Mouse (Mus musculus) bone marrow macrophage, adult 2 months (primary cell): ENCODE measurements around the gene Mau2.

ENCODE experiments used
- CTCF ChIP-seq: IDR thresholded peaks from 2 replicates; pipeline ENCODE4 v1.5.1; 2012; ENCODE audit warnings: low read depth, mild to moderate bottlenecking, low read length, moderate library complexity
- POLR2A ChIP-seq: IDR thresholded peaks from 2 replicates; pipeline ENCODE4 v1.6.1; 2012; ENCODE audit warnings: mild to moderate bottlenecking, low read depth, low read length, borderline replicate concordance

- no peak for TF ChIP-seq CTCF
- no peak for TF ChIP-seq POLR2A
Measured at GRCm38 (mm10) chr8:70071836-70072440, 29.4 kb upstream of the Mau2 start.
